Mouse (Mus musculus) embryonic fibroblast, embryonic 13.5 days (primary cell): ENCODE data around the gene Btbd18.

Source experiments
- CTCF ChIP-seq: IDR thresholded peaks from 2 replicates; pipeline ENCODE4 v1.5.1; 2011; ENCODE audit warnings: mild to moderate bottlenecking, control low read depth, low read length, moderate library complexity, borderline replicate concordance; ENCODE audit not compliant: insufficient read depth
- POLR2A ChIP-seq: IDR thresholded peaks from 2 replicates; pipeline ENCODE4 v1.6.1; 2011; ENCODE audit warnings: low read depth, mild to moderate bottlenecking, control low read depth, low read length, moderate library complexity

- TF ChIP-seq CTCF (no peak), POLR2A (no peak)
Observed at GRCm38 (mm10) chr2:84690050-84690449, 31.2 kb downstream of the Btbd18 start.
